Mouse (Mus musculus): ENCODE measurements around the gene Ctf2. TPM values are rescaled to one million over a fixed set of nuclear protein-coding genes. Genes with fewer than 3 reads are reported as not detected.

The Ctf2 gene
- polyA plus RNA-seq, 1 experiment from 2014 or later = 0.27 TPM

- Histone ChIP-seq H3K4me3 (ENCODE audit: low read depth, low read length) (no peak overlapping the region), H3K4me1 (ENCODE audit: control insufficient read depth, insufficient read depth, low read length) (peaks cover 13% of the 10 kb centered on the region), H3K9me3 (ENCODE audit: control insufficient read depth, low read length) (no peaks in the 10 kb centered on the region), H3K27me3 (ENCODE audit: control insufficient read depth, insufficient read depth, low read length) (no peaks in the 10 kb centered on the region), H3K36me3 (ENCODE audit: control insufficient read depth, insufficient read depth, low read length) (peaks cover 64% of the 10 kb centered on the region), H3K4me2 (ENCODE audit: low read depth, low read length) (no peak overlapping the region), H3K9ac (replicated peaks; ENCODE audit: low read depth, low read length) (no peak overlapping the region), H3K27ac (ENCODE audit: low read depth, low read length) (no peak overlapping the region)
- 90% methylated on average over 18 of the region's 19 CpGs for WGBS
- no peak for ATAC-seq (ENCODE audit: low read depth)
Observed at GRCm38 (mm10) chr7:127750131-127751127, 18.5 kb upstream of the Ctf2 start.

GRCm38 (mm10) chr7:127748235-127748560 lies 16.2 kb upstream of the Ctf2 start:
- no peaks in the 10 kb centered on the region for H3K27me3 ChIP-seq (ENCODE audit: control insufficient read depth, insufficient read depth, low read length)
- WGBS = 91% methylated on average over 28 of the region's 28 CpGs
- no peak overlapping the region for H3K9ac ChIP-seq (replicated peaks; ENCODE audit: low read depth, low read length)
- ATAC-seq (ENCODE audit: low read depth) = no peak
- H3K27ac ChIP-seq (ENCODE audit: low read depth, low read length) = no peak overlapping the region
- peaks cover 12% of the 10 kb centered on the region for H3K4me1 ChIP-seq (ENCODE audit: control insufficient read depth, insufficient read depth, low read length)
- H3K4me2 ChIP-seq (ENCODE audit: low read depth, low read length) = peak overlapping the region; percentile 89; the same call in 1 of the 2 replicates
- H3K4me3 ChIP-seq (ENCODE audit: low read depth, low read length) = peak overlapping the region; percentile 70
- peaks cover 43% of the 10 kb centered on the region for H3K36me3 ChIP-seq (ENCODE audit: control insufficient read depth, insufficient read depth, low read length)
- no peaks in the 10 kb centered on the region for H3K9me3 ChIP-seq (ENCODE audit: control insufficient read depth, low read length)

- peak overlapping the region; percentile 89 for H3K4me2 ChIP-seq (ENCODE audit: low read depth, low read length)
- no peak for ATAC-seq (ENCODE audit: low read depth)
- WGBS = 43% methylated on average over 6 of the region's 6 CpGs
- no peaks in the 10 kb centered on the region for H3K9me3 ChIP-seq (ENCODE audit: control insufficient read depth, low read length)
- H3K9ac ChIP-seq (replicated peaks; ENCODE audit: low read depth, low read length) = peak overlapping the region; percentile 86; the same call in 1 of the 2 replicates
- peaks cover 38% of the 10 kb centered on the region for H3K36me3 ChIP-seq (ENCODE audit: control insufficient read depth, insufficient read depth, low read length)
- peak overlapping the region; percentile 70 for H3K4me3 ChIP-seq (ENCODE audit: low read depth, low read length)
- H3K27me3 ChIP-seq (ENCODE audit: control insufficient read depth, insufficient read depth, low read length) = no peaks in the 10 kb centered on the region
- H3K4me1 ChIP-seq (ENCODE audit: control insufficient read depth, insufficient read depth, low read length) = peaks cover 10% of the 10 kb centered on the region
- H3K27ac ChIP-seq (ENCODE audit: low read depth, low read length) = peak overlapping the region; percentile 78
Observed at GRCm38 (mm10) chr7:127747559-127748234, 15.7 kb upstream of the Ctf2 start.

- under 1% methylated on average over 37 of the region's 62 CpGs for WGBS
- peak overlapping the region; percentile 70 for H3K4me3 ChIP-seq (ENCODE audit: low read depth, low read length)
- H3K4me1 ChIP-seq (ENCODE audit: control insufficient read depth, insufficient read depth, low read length) = peaks cover 10% of the 10 kb centered on the region
- H3K27me3 ChIP-seq (ENCODE audit: control insufficient read depth, insufficient read depth, low read length) = no peaks in the 10 kb centered on the region
- no peaks in the 10 kb centered on the region for H3K9me3 ChIP-seq (ENCODE audit: control insufficient read depth, low read length)
- peak overlapping the region; percentile 78 for H3K27ac ChIP-seq (ENCODE audit: low read depth, low read length)
- peaks cover 29% of the 10 kb centered on the region for H3K36me3 ChIP-seq (ENCODE audit: control insufficient read depth, insufficient read depth, low read length)
- peak overlapping the region; percentile 86 for H3K9ac ChIP-seq (replicated peaks; ENCODE audit: low read depth, low read length)
- peak overlapping the region; percentile 89 for H3K4me2 ChIP-seq (ENCODE audit: low read depth, low read length)
- ATAC-seq (ENCODE audit: low read depth) = no peak
Observed at GRCm38 (mm10) chr7:127746494-127747491, 14.8 kb upstream of the Ctf2 start.

- Histone ChIP-seq H3K27ac (ENCODE audit: low read depth, low read length) (peak overlapping the region; percentile 89), H3K4me1 (ENCODE audit: control insufficient read depth, insufficient read depth, low read length) (peaks cover 10% of the 10 kb centered on the region)
Observed at GRCm38 (mm10) chr7:127745652-127746493, 13.9 kb upstream of the Ctf2 start.

GRCm38 (mm10) chr7:127745251-127745651 lies 13.3 kb upstream of the Ctf2 start:
- WGBS = under 1% methylated on average over 19 of the region's 19 CpGs
- peak overlapping the region; percentile 71; the same call in 1 of the 2 replicates for H3K4me2 ChIP-seq (ENCODE audit: low read depth, low read length)
- no peaks in the 10 kb centered on the region for H3K27me3 ChIP-seq (ENCODE audit: control insufficient read depth, insufficient read depth, low read length)
- peak overlapping the region; percentile 70 for H3K4me3 ChIP-seq (ENCODE audit: low read depth, low read length)
- H3K27ac ChIP-seq (ENCODE audit: low read depth, low read length) = peak overlapping the region; percentile 89
- H3K9ac ChIP-seq (replicated peaks; ENCODE audit: low read depth, low read length) = peak overlapping the region; percentile 86; the same call in 1 of the 2 replicates
- no peaks in the 10 kb centered on the region for H3K9me3 ChIP-seq (ENCODE audit: control insufficient read depth, low read length)
- peaks cover 10% of the 10 kb centered on the region for H3K4me1 ChIP-seq (ENCODE audit: control insufficient read depth, insufficient read depth, low read length)
- peaks cover 14% of the 10 kb centered on the region for H3K36me3 ChIP-seq (ENCODE audit: control insufficient read depth, insufficient read depth, low read length)
- ATAC-seq (ENCODE audit: low read depth) = peak; percentile 89

More at GRCm38 (mm10) chr7:127745652-127746493, 13.9 kb upstream of the Ctf2 start:
- peak; percentile 91 for ATAC-seq (ENCODE audit: low read depth)
- Histone ChIP-seq H3K4me2 (ENCODE audit: low read depth, low read length) (peak overlapping the region; percentile 89), H3K9ac (replicated peaks; ENCODE audit: low read depth, low read length) (peak overlapping the region; percentile 86), H3K36me3 (ENCODE audit: control insufficient read depth, insufficient read depth, low read length) (peaks cover 20% of the 10 kb centered on the region), H3K27me3 (ENCODE audit: control insufficient read depth, insufficient read depth, low read length) (no peaks in the 10 kb centered on the region), H3K9me3 (ENCODE audit: control insufficient read depth, low read length) (no peaks in the 10 kb centered on the region), H3K4me3 (ENCODE audit: low read depth, low read length) (peak overlapping the region; percentile 70)
- WGBS = under 1% methylated on average over 39 of the region's 39 CpGs

- Histone ChIP-seq H3K27ac (ENCODE audit: low read depth, low read length) (peak within 1 kb of the TSS; percentile 89), H3K9ac (replicated peaks; ENCODE audit: low read depth, low read length) (peak within 1 kb of the TSS; percentile 86; the same call in 1 of the 2 replicates), H3K4me1 (ENCODE audit: control insufficient read depth, insufficient read depth, low read length) (peaks cover 10% of the 10 kb centered on the region), H3K27me3 (ENCODE audit: control insufficient read depth, insufficient read depth, low read length) (no peaks in the 10 kb centered on the region), H3K4me2 (ENCODE audit: low read depth, low read length) (peak within 1 kb of the TSS; percentile 71), H3K36me3 (ENCODE audit: control insufficient read depth, insufficient read depth, low read length) (peaks cover 7% of the 10 kb centered on the region; the same call in 1 of the 2 replicates), H3K4me3 (ENCODE audit: low read depth, low read length) (peak within 1 kb of the TSS; percentile 70), H3K9me3 (ENCODE audit: control insufficient read depth, low read length) (no peaks in the 10 kb centered on the region)
- no peak for ATAC-seq (ENCODE audit: low read depth)
- 2% methylated on average over 26 of the region's 26 CpGs for WGBS
Observed at GRCm38 (mm10) chr7:127744366-127745045, 12.5 kb upstream of the Ctf2 start, which contains the start of gene Fbxl19. Gene Fbxl19, plus strand, starts transcription at chr7:127744543.
